Mouse (Mus musculus) telencephalon, adult 2 months (tissue): ENCODE measurements around the gene Wdr24.

Experiments
- DNase-seq: peaks from one replicate; pipeline ENCODE4 v3.0.0-alpha.2; 2011; ENCODE audit warnings: low read depth, low spot score

Wdr24 gene

GRCm38 (mm10) chr17:25823452-25823851, at the start of gene Wdr24:
Gene Wdr24 (plus strand): TSS chr17:25823627.
- DNase-seq, result peak; percentile 94

GRCm38 (mm10) chr17:25775318-25776062, 47.9 kb upstream of the Wdr24 start:
- no peak for DNase-seq

GRCm38 (mm10) chr17:25777948-25778347, 45.5 kb upstream of the Wdr24 start:
- DNase-seq, result no peak

- DNase-seq, result no peak
These were observed 42.1 kb upstream of the Wdr24 start for GRCm38 (mm10) chr17:25781339-25781738.

- no peak for DNase-seq
These were observed 40.3 kb upstream of the Wdr24 start for GRCm38 (mm10) chr17:25783086-25783485.

- DNase-seq, result no peak
These were observed 39.4 kb upstream of the Wdr24 start for GRCm38 (mm10) chr17:25783861-25784574.

- peak; percentile 93 for DNase-seq
These were observed 38.1 kb upstream of the Wdr24 start, which contains the start of gene Haghl for GRCm38 (mm10) chr17:25785281-25785745. Gene Haghl (minus strand): TSS chr17:25785673.

- no peak for DNase-seq
These were observed 37.1 kb upstream of the Wdr24 start, which contains the start of gene Ccdc78 for GRCm38 (mm10) chr17:25786280-25786679. Gene Ccdc78 (plus strand): TSS chr17:25786580.

GRCm38 (mm10) chr17:25786781-25787504, 36.5 kb upstream of the Wdr24 start:
- DNase-seq, result no peak

- DNase-seq, result no peak
These were observed 32.0 kb upstream of the Wdr24 start for GRCm38 (mm10) chr17:25791320-25791842.

- DNase-seq, result peak; percentile 83
These were observed 31.4 kb upstream of the Wdr24 start for GRCm38 (mm10) chr17:25791843-25792527.

- no peak for DNase-seq
These were observed 30.8 kb upstream of the Wdr24 start, which contains the start of gene Fam173a for GRCm38 (mm10) chr17:25792615-25793014. Gene Fam173a (minus strand): TSS chr17:25792901.

GRCm38 (mm10) chr17:25794197-25794596, 29.2 kb upstream of the Wdr24 start:
- no peak for DNase-seq

- DNase-seq, result no peak
These were observed 28.4 kb upstream of the Wdr24 start for GRCm38 (mm10) chr17:25794998-25795397.

- peak; percentile 58 for DNase-seq
These were observed 27.8 kb upstream of the Wdr24 start, which contains the start of gene AC134908.4 for GRCm38 (mm10) chr17:25795609-25796092. Gene AC134908.4 (minus strand): TSS chr17:25795659.

- DNase-seq, result no peak
These were observed 27.1 kb upstream of the Wdr24 start for GRCm38 (mm10) chr17:25796211-25796771.

- no peak for DNase-seq
These were observed 26.5 kb upstream of the Wdr24 start, which contains the start of gene Metrn for GRCm38 (mm10) chr17:25796951-25797369. Gene Metrn (minus strand): TSS chr17:25797136.

- DNase-seq, result no peak
These were observed 22.4 kb upstream of the Wdr24 start for GRCm38 (mm10) chr17:25801029-25801428.

GRCm38 (mm10) chr17:25802825-25803517, 20.5 kb upstream of the Wdr24 start:
- peak; percentile 86 for DNase-seq

- DNase-seq, result no peak
These were observed 16.9 kb upstream of the Wdr24 start for GRCm38 (mm10) chr17:25806507-25806906.
